Mouse (Mus musculus): ENCODE measurements around the gene Mfsd10. TPM values are rescaled to one million over a fixed set of nuclear protein-coding genes. Genes with fewer than 3 reads are reported as not detected.
A peak's percentile ranks its signal among the peaks of the same experiment; 100 is the strongest.

The Mfsd10 gene
- total and polyA plus RNA-seq, 3 experiments = 136 to 296 TPM; not detected in 1

DNA sequence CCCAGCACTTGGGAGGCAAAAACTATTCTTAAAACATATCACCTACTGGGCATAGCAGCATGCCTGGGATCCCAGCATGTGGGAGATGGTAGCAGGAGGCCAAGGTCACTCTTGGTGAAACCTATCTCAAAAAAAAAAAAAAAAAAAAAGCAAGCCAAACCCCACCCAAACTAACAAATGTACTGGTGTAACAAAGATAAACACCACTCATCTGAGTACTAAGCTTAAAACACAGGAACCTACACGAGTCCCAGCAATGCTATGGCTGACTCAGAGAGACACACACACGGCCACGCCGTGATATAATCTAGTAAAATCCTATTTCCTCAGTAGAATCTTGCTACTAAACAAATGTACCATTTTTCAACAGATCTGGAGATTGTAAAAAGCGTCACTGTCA, 15.9 kb upstream of the Mfsd10 start:
- H3K27me3 ChIP-seq (ENCODE audit: control insufficient read depth in 1 of 2, insufficient read depth in 2 of 2, low read length in 2 of 2) = no peaks in the 10 kb centered on the region
- no peak overlapping the region for H3K4me3 ChIP-seq (ENCODE audit: control insufficient read depth in 1 of 2, insufficient read depth in 1 of 2, low read depth in 2 of 2, low read length in 2 of 2)
- H3K36me3 ChIP-seq (ENCODE audit: control insufficient read depth in 1 of 2, insufficient read depth in 2 of 2, low read length in 2 of 2) = peaks cover 10 to 64% of the 10 kb centered on the region in 2 experiments
- H3K9ac ChIP-seq (ENCODE audit: control insufficient read depth, low read depth, low read length, poor library complexity, severe bottlenecking) = no peak overlapping the region
- H3K4me1 ChIP-seq (ENCODE audit: control insufficient read depth in 1 of 2, insufficient read depth in 2 of 2, low read length in 2 of 2) = peaks cover 0 to 5% of the 10 kb centered on the region in 2 experiments; a peak in 1 of 4 replicates
- peak; percentile 42 for DNase-seq (ENCODE audit: low read depth, low spot score)
- H3K79me2 ChIP-seq (ENCODE audit: control insufficient read depth, insufficient read depth, low read length, poor library complexity) = peaks cover 5% of the 10 kb centered on the region; the same call in 1 of the 2 replicates
- no peaks in the 10 kb centered on the region for H3K9me3 ChIP-seq (replicated peaks; ENCODE audit: insufficient read depth, low read length)
- H3K27ac ChIP-seq (ENCODE audit: control insufficient read depth, low read depth, low read length) = no peak overlapping the region
- TF ChIP-seq USF1 (IDR thresholded peaks at IDR 0.05; ENCODE audit: low read depth, low read length) = no peak
- TF ChIP-seq EP300 (IDR thresholded peaks at IDR 0.05; ENCODE audit: low read depth in 1 of 2, low read length in 2 of 2) = peak in 1 of 2 experiments; percentile 14; a peak in 1 of 4 replicates
- TF ChIP-seq ZNF384 (IDR thresholded peaks at IDR 0.05; ENCODE audit: low read depth, low read length) = peak; percentile 82

DNA sequence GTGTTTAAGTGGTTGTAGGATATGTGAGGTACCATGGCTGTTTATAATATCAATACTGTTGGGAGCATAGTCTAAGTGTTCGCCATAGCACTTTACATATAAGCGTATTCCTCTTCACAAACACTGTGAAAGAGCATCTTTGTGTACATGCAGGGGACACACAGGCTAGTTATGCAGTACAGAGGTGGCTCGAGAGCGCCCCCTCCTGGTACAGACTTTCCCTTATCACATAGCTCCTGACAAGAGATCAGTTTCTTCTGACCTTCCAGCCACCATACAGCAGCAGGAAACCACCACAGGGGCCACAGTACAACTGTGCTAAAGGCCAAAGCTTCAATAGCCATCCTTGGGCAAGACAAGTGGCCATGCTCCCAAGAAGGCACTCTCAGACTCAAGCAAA, 10.6 kb upstream of the Mfsd10 start:
- H3K9ac ChIP-seq (ENCODE audit: control insufficient read depth, low read depth, low read length, poor library complexity, severe bottlenecking) = no peak overlapping the region
- peak; percentile 87 for DNase-seq (ENCODE audit: low read depth, low spot score)
- no peak overlapping the region for H3K27ac ChIP-seq (ENCODE audit: control insufficient read depth, low read depth, low read length)
- no peak overlapping the region for H3K4me3 ChIP-seq (ENCODE audit: control insufficient read depth in 1 of 2, insufficient read depth in 1 of 2, low read depth in 2 of 2, low read length in 2 of 2)
- H3K36me3 ChIP-seq (ENCODE audit: control insufficient read depth in 1 of 2, insufficient read depth in 2 of 2, low read length in 2 of 2) = peaks cover 0 to 67% of the 10 kb centered on the region in 2 experiments; a peak in 2 of 4 replicates
- no peaks in the 10 kb centered on the region for H3K4me1 ChIP-seq (ENCODE audit: control insufficient read depth in 1 of 2, insufficient read depth in 2 of 2, low read length in 2 of 2)
- no peaks in the 10 kb centered on the region for H3K27me3 ChIP-seq (ENCODE audit: control insufficient read depth in 1 of 2, insufficient read depth in 2 of 2, low read length in 2 of 2)
- no peaks in the 10 kb centered on the region for H3K79me2 ChIP-seq (ENCODE audit: control insufficient read depth, insufficient read depth, low read length, poor library complexity)
- H3K9me3 ChIP-seq (replicated peaks; ENCODE audit: insufficient read depth, low read length) = no peaks in the 10 kb centered on the region
- TF ChIP-seq CTCF (IDR thresholded peaks at IDR 0.05 in 2 of 3, conservative IDR thresholded peaks at IDR 0.05 in 1 of 3; ENCODE audit: control insufficient read depth in 1 of 3, insufficient read depth in 1 of 3, low read depth in 2 of 3, low read length in 3 of 3, poor library complexity in 1 of 3, severe bottlenecking in 1 of 3) (peak; percentile 91 to 96 (median 95)), MYB (IDR thresholded peaks at IDR 0.05; ENCODE audit: low read depth, low read length) (no peak), ZC3H11A (IDR thresholded peaks at IDR 0.05; ENCODE audit: low read depth, low read length) (peak; percentile 85), MAX (IDR thresholded peaks at IDR 0.05; ENCODE audit: low read length) (no peak), ETS1 (IDR thresholded peaks at IDR 0.05; ENCODE audit: low read depth, low read length) (no peak), GATA1 (IDR thresholded peaks at IDR 0.05; ENCODE audit: low read depth, low read length) (peak; percentile 69), SIN3A (IDR thresholded peaks at IDR 0.05; ENCODE audit: low read length) (peak; percentile 44; the same call in 1 of the 2 replicates), RAD21 (IDR thresholded peaks at IDR 0.05; ENCODE audit: low read depth, low read length) (peak; percentile 86), MEF2A (IDR thresholded peaks at IDR 0.05; ENCODE audit: extremely low read depth, insufficient replicate concordance, low read depth, low read length, poor library complexity, severe bottlenecking) (no peak), SMC3 (IDR thresholded peaks at IDR 0.05; ENCODE audit: low read depth, low read length) (peak; percentile 91)

DNA sequence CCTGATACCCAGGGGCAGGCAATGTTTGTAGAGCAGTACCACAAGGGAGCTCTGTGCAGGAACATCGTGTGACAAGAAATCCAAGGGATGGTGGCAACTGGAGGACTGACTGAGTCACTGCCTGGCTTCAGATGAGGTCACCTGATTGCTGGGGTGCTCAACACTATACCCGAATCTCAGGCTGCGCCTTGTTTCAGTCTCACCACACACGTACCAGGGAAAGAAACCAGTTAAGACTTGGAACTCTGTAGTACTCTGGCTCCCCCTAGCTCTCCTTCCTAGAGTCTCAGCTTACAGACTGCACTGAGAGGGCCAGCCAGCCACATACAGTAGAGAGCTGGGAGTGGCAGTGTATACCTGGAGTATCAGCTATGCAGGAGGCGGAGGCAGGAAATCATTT, 5.9 kb upstream of the Mfsd10 start:
- H3K79me2 ChIP-seq (ENCODE audit: control insufficient read depth, insufficient read depth, low read length, poor library complexity) = no peaks in the 10 kb centered on the region
- no peaks in the 10 kb centered on the region for H3K9me3 ChIP-seq (replicated peaks; ENCODE audit: insufficient read depth, low read length)
- no peaks in the 10 kb centered on the region for H3K27me3 ChIP-seq (ENCODE audit: control insufficient read depth in 1 of 2, insufficient read depth in 2 of 2, low read length in 2 of 2)
- no peak overlapping the region for H3K27ac ChIP-seq (ENCODE audit: control insufficient read depth, low read depth, low read length)
- peaks cover 2 to 37% of the 10 kb centered on the region in 2 experiments; a peak in 3 of 4 replicates for H3K36me3 ChIP-seq (ENCODE audit: control insufficient read depth in 1 of 2, insufficient read depth in 2 of 2, low read length in 2 of 2)
- no peaks in the 10 kb centered on the region; a peak in 1 of 4 replicates for H3K4me1 ChIP-seq (ENCODE audit: control insufficient read depth in 1 of 2, insufficient read depth in 2 of 2, low read length in 2 of 2)
- DNase-seq (ENCODE audit: low read depth, low spot score) = peak; percentile 78
- H3K4me3 ChIP-seq (ENCODE audit: control insufficient read depth in 1 of 2, insufficient read depth in 1 of 2, low read depth in 2 of 2, low read length in 2 of 2) = no peak overlapping the region
- peak; percentile 75 for TF ChIP-seq ZC3H11A (IDR thresholded peaks at IDR 0.05; ENCODE audit: low read depth, low read length)
- no peak for TF ChIP-seq CHD2 (IDR thresholded peaks at IDR 0.05; ENCODE audit: low read length)
- TF ChIP-seq MAX (IDR thresholded peaks at IDR 0.05; ENCODE audit: low read length) = no peak
- no peak for TF ChIP-seq MAFK (IDR thresholded peaks at IDR 0.05; ENCODE audit: borderline replicate concordance, low read depth, low read length)
- TF ChIP-seq CTCF (IDR thresholded peaks at IDR 0.05 in 2 of 3, conservative IDR thresholded peaks at IDR 0.05 in 1 of 3; ENCODE audit: control insufficient read depth in 1 of 3, insufficient read depth in 1 of 3, low read depth in 2 of 3, low read length in 3 of 3, poor library complexity in 1 of 3, severe bottlenecking in 1 of 3) = peak; percentile 50 to 81 (median 66)
- peak; percentile 77 for TF ChIP-seq RAD21 (IDR thresholded peaks at IDR 0.05; ENCODE audit: low read depth, low read length)
- 0 out of 2 replicates have a peak, but pooled peaks have one; percentile 7 for TF ChIP-seq MXI1 (IDR thresholded peaks at IDR 0.05; ENCODE audit: low read depth, low read length)
- peak; percentile 72 for TF ChIP-seq SMC3 (IDR thresholded peaks at IDR 0.05; ENCODE audit: low read depth, low read length)
- H3K9ac ChIP-seq (ENCODE audit: control insufficient read depth, low read depth, low read length, poor library complexity, severe bottlenecking) = no peak overlapping the region
